Mouse (Mus musculus): ENCODE data around the gene Rbms3. TPM values are rescaled to one million over a fixed set of nuclear protein-coding genes. Genes with fewer than 3 reads are reported as not detected.

The Rbms3 gene
- polyA plus RNA-seq, 1 experiment from 2014 or later, result 90.2 TPM

DNA sequence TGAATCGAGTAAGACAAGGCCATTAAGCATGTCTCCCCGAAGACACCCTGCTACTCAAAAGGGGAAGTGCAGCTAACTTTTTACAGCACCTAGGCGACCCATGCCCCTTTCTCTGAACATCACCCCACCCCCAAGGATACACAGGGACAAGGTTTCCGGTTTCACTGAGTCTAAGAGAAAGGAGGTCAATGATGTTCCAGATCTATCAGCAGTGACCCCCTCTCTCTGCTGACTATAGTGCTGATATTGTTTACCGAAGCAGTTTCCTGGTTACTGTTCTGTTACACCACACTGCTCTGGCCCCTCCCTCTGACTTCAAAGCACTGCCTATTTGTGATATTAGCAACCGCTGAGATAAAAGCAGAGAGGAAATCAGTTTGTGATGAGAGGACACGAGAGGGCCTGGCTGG is 229.4 kb downstream of the Rbms3 start:
- WGBS, result 22% methylated on average over 7 of the region's 7 CpGs
- no peak overlapping the region for H3K4me2 ChIP-seq (replicated peaks; ENCODE audit: low read depth, low read length)
- no peaks in the 10 kb centered on the region for H3K36me3 ChIP-seq (ENCODE audit: control insufficient read depth, insufficient read depth, low read length)
- no peaks in the 10 kb centered on the region for H3K9me3 ChIP-seq (ENCODE audit: control insufficient read depth, low read depth, low read length)
- no peak overlapping the region for H3K4me3 ChIP-seq (ENCODE audit: low read depth, low read length)
- ATAC-seq (ENCODE audit: insufficient number of reproducible peaks, insufficient read depth, low FRiP score, low read depth), result no peak
- no peaks in the 10 kb centered on the region for H3K27me3 ChIP-seq (ENCODE audit: control insufficient read depth, insufficient read depth, low read length)
- H3K27ac ChIP-seq (ENCODE audit: low read length), result no peak overlapping the region
- H3K9ac ChIP-seq (replicated peaks; ENCODE audit: low read depth, low read length), result no peak overlapping the region
- 0 out of 2 replicates have a peak, but pooled peaks cover 4% of the 10 kb centered on the region for H3K4me1 ChIP-seq (ENCODE audit: control insufficient read depth, insufficient read depth, low read length)

DNA sequence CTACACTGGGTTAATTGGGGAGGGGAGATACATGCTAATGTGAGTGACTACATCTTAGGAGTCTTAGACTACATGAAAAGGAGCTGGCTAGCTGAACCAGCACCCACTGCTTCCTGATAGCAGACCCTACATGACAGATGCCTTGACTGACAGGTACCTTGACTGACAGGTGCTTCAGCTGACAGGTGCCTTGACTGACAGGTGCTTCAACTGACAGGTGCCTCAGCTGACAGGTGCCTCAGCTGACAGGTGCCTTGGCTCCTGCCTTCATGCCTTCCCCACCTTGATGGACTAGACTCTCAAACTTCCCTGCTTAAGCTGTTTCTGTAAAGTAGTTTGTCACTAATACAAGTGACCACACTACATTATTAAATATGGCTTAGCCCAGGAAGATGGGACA is 232.6 kb downstream of the Rbms3 start:
- H3K27ac ChIP-seq (ENCODE audit: low read length), result no peak overlapping the region
- ATAC-seq (ENCODE audit: insufficient number of reproducible peaks, insufficient read depth, low FRiP score, low read depth), result no peak
- H3K9me3 ChIP-seq (ENCODE audit: control insufficient read depth, low read depth, low read length), result no peaks in the 10 kb centered on the region
- H3K4me2 ChIP-seq (replicated peaks; ENCODE audit: low read depth, low read length), result no peak overlapping the region
- H3K4me1 ChIP-seq (ENCODE audit: control insufficient read depth, insufficient read depth, low read length), result 0 out of 2 replicates have a peak, but pooled peaks cover 4% of the 10 kb centered on the region
- H3K4me3 ChIP-seq (ENCODE audit: low read depth, low read length), result no peak overlapping the region
- H3K36me3 ChIP-seq (ENCODE audit: control insufficient read depth, insufficient read depth, low read length), result no peaks in the 10 kb centered on the region
- H3K9ac ChIP-seq (replicated peaks; ENCODE audit: low read depth, low read length), result no peak overlapping the region
- no peaks in the 10 kb centered on the region for H3K27me3 ChIP-seq (ENCODE audit: control insufficient read depth, insufficient read depth, low read length)

DNA sequence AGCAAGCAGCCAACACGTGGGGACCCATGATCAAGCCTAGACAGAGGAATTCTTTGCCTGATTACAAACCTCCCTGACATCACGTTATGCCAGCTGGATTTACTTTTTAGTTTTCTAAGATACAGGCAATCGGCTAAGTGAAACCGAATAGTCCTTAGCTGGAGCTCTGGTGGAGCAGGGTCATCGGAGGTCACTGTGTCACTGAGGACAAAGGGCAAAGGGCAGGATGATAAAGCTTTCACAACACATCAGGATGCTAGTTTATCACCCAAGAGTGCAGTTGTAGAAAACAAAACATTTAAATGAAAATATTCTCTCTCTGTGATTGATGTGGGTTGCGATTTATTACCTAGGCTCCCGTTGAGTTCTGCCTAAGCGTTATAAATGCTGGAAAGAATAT is 233.1 kb downstream of the Rbms3 start:
- Histone ChIP-seq H3K4me1 (ENCODE audit: control insufficient read depth, insufficient read depth, low read length) (0 out of 2 replicates have a peak, but pooled peaks cover 4% of the 10 kb centered on the region), H3K4me3 (ENCODE audit: low read depth, low read length) (no peak overlapping the region), H3K4me2 (replicated peaks; ENCODE audit: low read depth, low read length) (no peak overlapping the region), H3K9me3 (ENCODE audit: control insufficient read depth, low read depth, low read length) (no peaks in the 10 kb centered on the region), H3K36me3 (ENCODE audit: control insufficient read depth, insufficient read depth, low read length) (no peaks in the 10 kb centered on the region), H3K27ac (ENCODE audit: low read length) (no peak overlapping the region), H3K9ac (replicated peaks; ENCODE audit: low read depth, low read length) (no peak overlapping the region), H3K27me3 (ENCODE audit: control insufficient read depth, insufficient read depth, low read length) (no peaks in the 10 kb centered on the region)
- ATAC-seq (ENCODE audit: insufficient number of reproducible peaks, insufficient read depth, low FRiP score, low read depth), result no peak
- WGBS, result 57% methylated on average over 8 of the region's 8 CpGs

DNA sequence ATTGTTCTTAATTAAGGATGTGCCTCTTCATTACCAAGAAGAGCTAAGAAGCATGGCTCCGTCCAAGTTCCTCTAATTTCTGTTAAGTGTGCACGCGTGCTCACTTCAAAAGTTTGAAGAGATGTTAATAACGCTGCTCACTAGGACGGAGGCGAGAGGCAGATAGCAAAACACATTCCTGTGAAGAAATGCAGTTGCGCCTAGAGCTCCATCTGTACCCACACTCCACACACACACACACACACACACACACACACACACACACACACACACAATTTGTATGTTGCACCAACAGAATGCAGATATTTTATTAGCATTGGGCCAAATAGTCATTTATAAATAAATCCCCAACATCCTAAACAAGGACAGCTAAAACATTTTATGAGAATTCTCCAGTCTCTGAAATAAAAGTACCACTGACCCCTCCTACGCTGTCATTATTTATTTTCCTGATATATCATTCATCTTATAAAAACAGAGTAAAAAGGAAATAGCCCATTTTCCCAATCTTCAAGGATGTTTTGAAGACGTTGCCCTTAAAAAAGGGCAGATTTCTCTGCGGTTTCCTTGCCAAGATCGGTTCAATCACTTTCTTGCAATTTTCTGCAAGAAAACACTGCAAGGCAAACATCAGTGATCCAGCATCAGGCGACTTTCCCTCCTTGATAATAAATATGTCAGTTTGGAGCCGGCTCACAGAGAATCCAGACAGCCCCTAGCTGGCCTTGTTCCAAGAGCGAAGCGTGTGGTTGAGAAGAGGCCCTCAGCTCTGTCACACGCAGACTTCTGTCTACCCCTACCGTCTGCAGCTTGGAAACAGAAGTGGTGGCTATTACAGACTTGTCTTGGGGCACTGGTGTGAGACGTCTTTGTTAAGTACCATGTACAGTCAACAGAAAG is 235.8 kb downstream of the Rbms3 start:
- H3K4me1 ChIP-seq (ENCODE audit: control insufficient read depth, insufficient read depth, low read length), result no peaks in the 10 kb centered on the region
- no peak overlapping the region for H3K4me2 ChIP-seq (replicated peaks; ENCODE audit: low read depth, low read length)
- H3K4me3 ChIP-seq (ENCODE audit: low read depth, low read length), result no peak overlapping the region
- H3K9ac ChIP-seq (replicated peaks; ENCODE audit: low read depth, low read length), result no peak overlapping the region
- ATAC-seq (ENCODE audit: insufficient number of reproducible peaks, insufficient read depth, low FRiP score, low read depth), result peak; percentile 79; the same call in 1 of the 2 replicates
- H3K27ac ChIP-seq (ENCODE audit: low read length), result no peak overlapping the region
- 34% methylated on average over 18 of the region's 18 CpGs for WGBS
- H3K9me3 ChIP-seq (ENCODE audit: control insufficient read depth, low read depth, low read length), result no peaks in the 10 kb centered on the region
- H3K36me3 ChIP-seq (ENCODE audit: control insufficient read depth, insufficient read depth, low read length), result no peaks in the 10 kb centered on the region
- no peaks in the 10 kb centered on the region for H3K27me3 ChIP-seq (ENCODE audit: control insufficient read depth, insufficient read depth, low read length)

DNA sequence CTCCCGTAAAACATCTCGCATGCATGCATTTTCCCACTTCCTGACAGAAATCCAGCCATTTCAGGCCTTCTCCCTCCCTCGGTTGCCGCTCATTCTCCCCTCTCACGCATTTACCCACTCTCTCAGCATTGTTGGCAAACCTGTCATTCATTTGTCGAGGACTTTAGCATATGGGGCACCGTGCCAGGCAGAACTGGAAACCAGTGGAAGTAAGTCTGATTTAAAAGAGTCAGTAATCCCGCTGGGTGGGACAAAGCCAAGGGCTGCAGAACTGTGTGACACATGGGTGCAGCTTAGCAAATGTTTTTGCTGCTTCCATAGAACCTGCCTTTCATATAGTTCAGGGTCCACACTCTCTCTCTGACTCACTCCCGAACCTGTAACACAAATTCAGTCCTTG is 241.7 kb downstream of the Rbms3 start:
- Histone ChIP-seq H3K4me3 (ENCODE audit: low read depth, low read length) (no peak overlapping the region), H3K4me1 (ENCODE audit: control insufficient read depth, insufficient read depth, low read length) (no peaks in the 10 kb centered on the region), H3K27ac (ENCODE audit: low read length) (no peak overlapping the region), H3K4me2 (replicated peaks; ENCODE audit: low read depth, low read length) (no peak overlapping the region), H3K9me3 (ENCODE audit: control insufficient read depth, low read depth, low read length) (no peaks in the 10 kb centered on the region), H3K36me3 (ENCODE audit: control insufficient read depth, insufficient read depth, low read length) (no peaks in the 10 kb centered on the region), H3K9ac (replicated peaks; ENCODE audit: low read depth, low read length) (no peak overlapping the region), H3K27me3 (ENCODE audit: control insufficient read depth, insufficient read depth, low read length) (no peaks in the 10 kb centered on the region)
- 82% methylated on average over 9 of the region's 9 CpGs for WGBS
- ATAC-seq (ENCODE audit: insufficient number of reproducible peaks, insufficient read depth, low FRiP score, low read depth), result no peak

DNA sequence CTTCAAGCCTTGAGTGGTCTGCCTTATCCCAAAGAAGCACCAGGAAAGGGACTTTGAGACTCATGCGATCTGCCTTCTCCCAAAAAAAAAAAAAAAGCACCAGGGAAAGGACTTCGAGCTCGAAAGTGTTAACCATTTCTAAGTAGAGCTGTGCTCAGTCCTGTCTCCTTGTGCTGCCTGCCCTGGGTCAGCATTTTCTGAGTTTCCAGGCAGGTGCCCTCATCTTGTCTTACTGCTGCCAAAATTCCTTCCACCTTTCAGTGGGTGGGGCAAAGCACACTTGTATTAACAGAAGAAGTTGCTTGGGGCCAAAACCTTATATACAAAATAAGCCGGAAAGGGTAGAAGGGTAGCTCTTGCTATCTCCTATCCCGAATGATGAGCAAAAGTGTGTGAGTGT is 248.8 kb downstream of the Rbms3 start:
- Histone ChIP-seq H3K4me1 (ENCODE audit: control insufficient read depth, insufficient read depth, low read length) (peaks cover 14% of the 10 kb centered on the region; the same call in 1 of the 2 replicates), H3K36me3 (ENCODE audit: control insufficient read depth, insufficient read depth, low read length) (no peaks in the 10 kb centered on the region), H3K4me2 (replicated peaks; ENCODE audit: low read depth, low read length) (no peak overlapping the region), H3K9me3 (ENCODE audit: control insufficient read depth, low read depth, low read length) (no peaks in the 10 kb centered on the region), H3K27ac (ENCODE audit: low read length) (no peak overlapping the region), H3K27me3 (ENCODE audit: control insufficient read depth, insufficient read depth, low read length) (no peaks in the 10 kb centered on the region), H3K4me3 (ENCODE audit: low read depth, low read length) (no peak overlapping the region), H3K9ac (replicated peaks; ENCODE audit: low read depth, low read length) (no peak overlapping the region)
- 44% methylated on average over 5 of the region's 5 CpGs for WGBS
- ATAC-seq (ENCODE audit: insufficient number of reproducible peaks, insufficient read depth, low FRiP score, low read depth), result no peak

DNA sequence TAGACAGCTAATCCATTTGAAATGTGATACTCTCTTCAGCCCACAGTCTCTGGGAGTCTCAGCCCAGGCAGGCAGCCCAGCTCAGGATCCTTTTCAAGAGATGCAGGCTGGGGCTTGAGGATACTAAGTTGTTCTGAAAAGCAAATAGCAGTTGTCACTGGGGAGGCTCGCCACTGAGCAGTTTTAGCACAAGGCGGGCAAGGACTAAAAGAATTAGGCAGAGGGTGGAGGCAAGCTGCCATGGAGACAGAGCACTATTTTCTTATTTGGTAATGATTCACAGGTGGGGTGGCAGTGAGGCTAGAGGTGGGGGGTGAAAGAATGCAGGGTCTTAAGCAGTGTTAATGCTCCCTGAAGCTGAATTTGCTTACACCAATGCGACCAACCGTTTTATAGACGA is 249.6 kb downstream of the Rbms3 start:
- Histone ChIP-seq H3K4me2 (replicated peaks; ENCODE audit: low read depth, low read length) (no peak overlapping the region), H3K27ac (ENCODE audit: low read length) (no peak overlapping the region), H3K4me1 (ENCODE audit: control insufficient read depth, insufficient read depth, low read length) (peaks cover 14% of the 10 kb centered on the region; the same call in 1 of the 2 replicates), H3K36me3 (ENCODE audit: control insufficient read depth, insufficient read depth, low read length) (no peaks in the 10 kb centered on the region), H3K4me3 (ENCODE audit: low read depth, low read length) (no peak overlapping the region), H3K9ac (replicated peaks; ENCODE audit: low read depth, low read length) (no peak overlapping the region), H3K9me3 (ENCODE audit: control insufficient read depth, low read depth, low read length) (no peaks in the 10 kb centered on the region), H3K27me3 (ENCODE audit: control insufficient read depth, insufficient read depth, low read length) (no peaks in the 10 kb centered on the region)
- WGBS, result 18% methylated on average over 5 of the region's 5 CpGs
- ATAC-seq (ENCODE audit: insufficient number of reproducible peaks, insufficient read depth, low FRiP score, low read depth), result peak; percentile 30; the same call in 1 of the 2 replicates

DNA sequence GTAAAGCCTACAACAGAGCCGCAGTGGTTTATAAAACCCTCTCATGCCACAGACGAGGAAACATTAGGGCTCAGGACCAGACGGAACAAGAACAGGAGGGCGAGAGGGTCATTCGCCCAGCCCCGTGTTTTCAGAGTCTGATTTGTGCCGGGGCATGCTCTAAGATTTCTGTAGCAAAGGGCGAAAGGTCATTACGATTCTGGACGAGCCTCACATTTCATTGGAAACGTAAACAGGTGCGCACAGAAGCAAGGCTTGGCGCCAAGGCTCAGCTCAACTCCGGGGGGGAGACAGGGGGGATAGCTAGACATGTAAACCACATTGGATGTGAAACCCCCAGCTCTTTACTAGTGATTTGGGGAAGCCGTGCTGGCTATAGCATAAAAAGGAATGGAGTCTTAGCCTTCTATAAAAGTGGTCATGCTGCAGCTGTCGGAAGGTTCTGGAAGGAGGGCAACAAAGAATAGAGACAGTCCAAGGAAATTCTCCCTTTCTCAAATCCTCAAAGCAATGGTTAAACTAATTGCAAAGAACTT is 250.2 kb downstream of the Rbms3 start:
- H3K9me3 ChIP-seq (ENCODE audit: control insufficient read depth, low read depth, low read length), result no peaks in the 10 kb centered on the region
- no peak overlapping the region for H3K27ac ChIP-seq (ENCODE audit: low read length)
- H3K9ac ChIP-seq (replicated peaks; ENCODE audit: low read depth, low read length), result no peak overlapping the region
- H3K4me1 ChIP-seq (ENCODE audit: control insufficient read depth, insufficient read depth, low read length), result peaks cover 14% of the 10 kb centered on the region; the same call in 1 of the 2 replicates
- H3K36me3 ChIP-seq (ENCODE audit: control insufficient read depth, insufficient read depth, low read length), result no peaks in the 10 kb centered on the region
- H3K27me3 ChIP-seq (ENCODE audit: control insufficient read depth, insufficient read depth, low read length), result no peaks in the 10 kb centered on the region
- 35% methylated on average over 16 of the region's 16 CpGs for WGBS
- H3K4me2 ChIP-seq (replicated peaks; ENCODE audit: low read depth, low read length), result no peak overlapping the region
- no peak overlapping the region for H3K4me3 ChIP-seq (ENCODE audit: low read depth, low read length)
- no peak for ATAC-seq (ENCODE audit: insufficient number of reproducible peaks, insufficient read depth, low FRiP score, low read depth)
